Mouse (Mus musculus): ENCODE data around the gene Nfyc. TPM values are rescaled to one million over a fixed set of nuclear protein-coding genes. Genes with fewer than 3 reads are reported as not detected.
A peak's percentile ranks its signal among the peaks of the same experiment; 100 is the strongest.

Nfyc gene
- total RNA-seq, 2 experiments from 2014 or later, result 55.0 to 66.1 TPM

DNA sequence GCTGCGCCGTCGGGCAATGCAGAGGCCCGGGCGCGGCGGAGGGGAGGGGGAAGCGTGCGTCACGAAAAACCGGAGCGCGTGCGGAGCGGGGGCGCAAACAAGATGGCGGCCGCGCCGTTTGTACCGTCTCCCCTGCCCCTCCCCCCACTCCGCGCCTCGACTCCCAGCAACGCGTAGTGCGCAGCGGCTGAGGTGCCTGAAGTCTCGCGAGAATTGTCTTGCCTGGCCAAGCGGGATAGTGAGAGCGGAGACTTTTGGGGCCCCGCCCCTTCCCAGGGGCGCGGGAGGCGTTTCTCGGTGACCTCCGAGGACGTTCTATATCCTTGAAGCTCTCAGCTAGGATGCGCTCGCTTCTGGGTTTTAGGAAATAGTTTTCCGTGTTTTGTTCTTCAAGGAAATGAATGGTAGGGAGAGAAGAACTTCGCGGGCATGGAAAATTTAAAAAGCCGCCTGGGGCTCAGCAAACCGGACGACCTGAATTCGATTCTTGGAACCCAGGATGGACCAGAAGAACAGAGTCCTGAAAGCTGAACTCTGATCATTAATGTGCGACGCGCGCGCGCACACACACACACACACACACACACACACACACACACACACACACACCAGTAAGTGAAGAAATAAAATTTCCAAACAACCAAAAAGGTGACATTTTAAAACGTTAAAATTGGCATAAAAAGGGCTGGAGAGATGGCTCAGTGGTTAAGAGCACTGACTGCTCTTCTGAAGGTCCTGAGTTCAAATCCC, 5.6 kb downstream of the Nfyc start:
- ATAC-seq (ENCODE audit: poor library complexity, severe bottlenecking), result peak; percentile 88

DNA sequence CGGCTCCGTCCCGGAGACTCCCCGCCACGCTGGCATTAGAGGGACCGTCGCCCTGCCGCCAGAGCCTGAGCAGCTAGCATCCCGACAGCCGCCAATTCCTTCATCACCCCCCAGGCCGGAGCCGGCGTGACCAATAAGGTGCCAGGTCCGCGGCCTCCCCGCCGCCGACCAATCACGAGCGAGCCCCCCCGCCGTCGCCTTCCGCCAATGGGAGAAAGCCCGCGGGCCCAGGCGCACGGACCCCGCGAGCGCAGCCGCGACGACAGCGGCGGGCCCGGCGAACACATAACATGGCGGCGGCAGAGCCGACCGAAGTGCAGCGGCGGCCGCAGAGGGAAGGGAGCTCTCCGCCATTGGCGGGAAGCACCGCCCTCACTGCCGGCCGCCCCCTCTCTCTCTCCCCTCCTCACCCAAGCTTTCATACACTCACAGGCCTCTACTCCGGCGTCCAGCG, 6.2 kb downstream of the Nfyc start:
- ATAC-seq (ENCODE audit: poor library complexity, severe bottlenecking), result peak; percentile 86

- no peak for ATAC-seq (ENCODE audit: poor library complexity, severe bottlenecking)
Measured at GRCm38 (mm10) chr4:120822191-120822911, 9.0 kb downstream of the Nfyc start.

- ATAC-seq (ENCODE audit: poor library complexity, severe bottlenecking), result no peak
Measured at GRCm38 (mm10) chr4:120819871-120820270, 11.5 kb downstream of the Nfyc start.

GRCm38 (mm10) chr4:120819296-120819695, 12.1 kb downstream of the Nfyc start:
- no peak for ATAC-seq (ENCODE audit: poor library complexity, severe bottlenecking)

DNA sequence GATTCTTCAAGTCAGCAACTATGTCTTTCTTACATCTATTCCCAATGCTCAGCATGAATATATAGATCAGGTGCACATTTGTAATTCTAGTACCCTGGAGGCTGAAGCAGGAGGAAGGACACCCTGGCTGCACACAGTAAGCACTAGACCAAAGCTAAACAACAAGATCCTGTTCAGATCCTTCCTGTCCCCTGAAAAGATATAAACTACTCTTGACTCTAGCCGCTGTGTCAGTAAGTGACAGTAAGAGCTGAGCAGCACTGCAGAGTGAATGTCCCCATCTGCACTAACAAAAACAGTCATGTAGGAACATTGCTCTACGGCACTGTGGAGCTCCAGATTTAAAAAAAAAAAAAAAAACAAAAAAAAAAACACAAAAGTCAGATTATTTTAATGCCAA, 13.4 kb downstream of the Nfyc start:
- no peak for ATAC-seq (ENCODE audit: poor library complexity, severe bottlenecking)

DNA sequence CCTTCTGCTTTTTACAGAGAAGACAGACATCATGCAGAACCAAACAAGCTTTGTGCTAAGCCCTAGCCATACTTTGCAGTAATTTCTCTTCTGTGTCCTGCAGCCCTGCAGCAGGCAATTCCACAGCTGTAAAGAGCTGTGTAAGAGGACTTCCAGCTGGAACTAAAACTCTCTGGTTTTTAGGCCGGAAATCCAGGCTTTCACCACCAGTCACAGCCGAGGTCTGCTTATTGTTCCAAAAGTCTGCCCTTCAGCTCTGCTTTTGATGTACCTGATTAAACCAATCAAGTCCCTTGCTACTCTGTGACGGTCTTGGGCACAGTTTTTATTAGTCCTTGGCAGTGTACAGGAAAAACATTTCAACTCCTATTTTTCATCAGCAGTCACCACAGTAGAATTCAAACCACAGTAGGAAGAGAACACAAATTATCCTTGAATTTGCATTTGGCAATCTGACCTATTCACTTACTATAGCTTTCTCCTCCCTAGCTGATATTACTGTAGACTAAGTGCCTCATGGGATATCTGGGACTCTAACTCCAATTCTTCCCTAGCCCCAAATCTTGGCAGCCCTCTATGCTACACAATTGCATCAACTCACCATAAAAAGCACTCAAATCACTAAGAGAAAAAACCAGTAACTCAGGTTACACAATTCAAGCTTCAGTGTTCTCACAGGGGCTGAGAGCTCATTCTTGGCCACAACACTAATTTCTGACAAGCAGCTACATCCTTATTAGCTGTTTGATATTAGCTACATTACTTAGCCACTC, 14.2 kb downstream of the Nfyc start:
- ATAC-seq (ENCODE audit: poor library complexity, severe bottlenecking), result no peak

- peak; percentile 98 for ATAC-seq (ENCODE audit: poor library complexity, severe bottlenecking)
Measured at GRCm38 (mm10) chr4:120815622-120816334, 15.6 kb downstream of the Nfyc start.

DNA sequence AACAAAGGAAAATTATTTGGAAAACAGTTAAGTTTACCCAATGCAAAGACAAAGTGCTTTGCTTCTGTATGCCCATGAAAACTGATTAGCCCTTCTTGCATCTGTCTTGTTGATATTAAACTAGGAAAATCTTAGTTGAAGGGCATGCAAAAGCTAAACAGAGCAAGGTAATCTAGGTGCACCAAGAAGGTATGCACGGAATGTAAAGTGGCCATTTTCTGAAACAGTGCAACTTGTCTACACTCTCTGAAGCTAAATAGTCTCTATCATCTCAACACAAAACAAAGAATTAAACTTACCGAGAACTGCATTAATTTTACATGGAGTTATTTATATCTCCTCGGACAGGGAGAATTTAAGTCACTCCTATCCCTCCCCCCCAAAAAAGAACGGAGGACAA, 16.2 kb downstream of the Nfyc start:
- 0 out of 2 replicates have a peak, but pooled peaks have one; percentile 1 for ATAC-seq (ENCODE audit: poor library complexity, severe bottlenecking)

DNA sequence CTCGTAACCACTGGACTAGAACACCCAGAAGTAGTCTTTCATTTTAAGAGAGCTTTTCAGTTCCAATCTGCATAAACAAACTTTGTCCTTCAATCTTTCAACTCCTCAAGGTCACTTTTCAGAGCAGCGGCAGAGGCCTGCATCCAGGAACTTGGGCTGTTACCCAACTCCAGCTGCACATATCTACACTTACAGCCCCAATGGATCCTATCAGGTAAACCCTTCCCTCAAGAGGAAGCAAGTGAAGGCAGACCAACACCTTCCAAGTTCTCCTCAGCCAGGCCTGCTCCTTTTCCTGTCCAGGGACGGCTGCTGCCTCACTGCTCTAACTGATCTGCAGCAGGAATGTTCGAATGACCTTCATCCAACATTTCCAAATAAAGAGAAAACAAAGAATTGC, 17.2 kb downstream of the Nfyc start:
- ATAC-seq (ENCODE audit: poor library complexity, severe bottlenecking), result no peak

DNA sequence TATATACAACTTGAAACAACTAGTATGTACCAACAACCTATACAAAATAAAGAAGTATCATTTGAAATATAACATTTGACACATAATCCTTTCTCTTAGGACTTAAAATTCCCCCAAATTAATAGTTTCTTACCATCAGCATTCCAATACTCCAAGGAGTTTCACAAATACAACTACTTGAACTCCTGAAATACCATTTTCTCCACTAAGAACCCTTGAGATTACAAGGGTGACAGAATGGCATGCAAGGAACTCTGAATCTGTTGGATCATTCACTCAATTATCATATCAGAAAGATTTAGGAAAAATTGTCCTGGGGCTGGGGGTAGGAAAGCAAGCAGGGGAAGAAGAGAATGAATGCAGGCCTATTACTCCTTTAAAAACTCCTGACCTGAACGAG, 17.6 kb downstream of the Nfyc start:
- ATAC-seq (ENCODE audit: poor library complexity, severe bottlenecking), result no peak

- ATAC-seq (ENCODE audit: poor library complexity, severe bottlenecking), result no peak
Measured at GRCm38 (mm10) chr4:120805816-120806215, 25.6 kb downstream of the Nfyc start.

GRCm38 (mm10) chr4:120801446-120801845, 29.9 kb downstream of the Nfyc start:
- peak; percentile 70 for ATAC-seq (ENCODE audit: poor library complexity, severe bottlenecking)

DNA sequence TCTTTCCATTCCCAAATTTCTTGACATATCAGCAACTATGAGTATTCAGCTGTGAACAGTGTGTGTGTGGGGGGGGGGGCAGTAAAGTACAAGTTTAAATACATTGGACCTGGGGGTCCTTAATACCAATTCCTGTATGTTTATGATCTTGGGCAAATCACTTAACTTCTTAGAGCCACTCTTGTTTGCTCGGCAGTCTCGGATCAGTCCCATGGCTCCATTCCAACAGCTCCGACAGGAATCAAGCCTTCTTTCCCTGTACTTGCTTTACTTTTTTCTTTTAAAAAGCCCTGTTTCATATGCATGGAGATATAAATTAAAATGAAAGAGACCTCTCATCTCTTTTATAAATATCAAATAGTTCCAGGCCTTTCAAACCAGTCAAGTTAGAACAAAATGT, 30.7 kb downstream of the Nfyc start:
- ATAC-seq (ENCODE audit: poor library complexity, severe bottlenecking), result no peak

DNA sequence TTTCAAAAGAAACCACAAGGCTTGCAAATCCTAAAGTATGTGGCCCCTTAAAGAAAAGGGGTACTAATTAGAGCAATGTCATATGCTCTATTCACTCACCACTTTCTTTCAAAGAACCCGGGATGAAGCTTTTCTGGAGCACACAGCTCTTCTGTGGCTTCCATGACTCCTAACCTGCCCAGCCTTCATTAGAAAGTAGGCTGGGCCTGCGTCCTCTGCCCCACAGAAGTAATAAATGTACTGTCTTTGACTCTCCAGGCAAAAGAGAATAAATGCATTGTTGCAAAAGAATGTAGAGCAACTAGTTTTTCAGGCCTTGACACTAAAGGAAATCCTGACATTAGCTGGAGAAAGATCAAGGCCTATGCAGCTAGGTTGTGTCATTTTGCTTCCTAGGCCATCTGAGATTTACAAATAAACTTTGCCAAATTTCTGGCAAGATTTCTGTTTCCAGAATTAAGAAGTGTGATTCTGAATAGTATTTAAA, 31.6 kb downstream of the Nfyc start:
- ATAC-seq (ENCODE audit: poor library complexity, severe bottlenecking), result no peak

DNA sequence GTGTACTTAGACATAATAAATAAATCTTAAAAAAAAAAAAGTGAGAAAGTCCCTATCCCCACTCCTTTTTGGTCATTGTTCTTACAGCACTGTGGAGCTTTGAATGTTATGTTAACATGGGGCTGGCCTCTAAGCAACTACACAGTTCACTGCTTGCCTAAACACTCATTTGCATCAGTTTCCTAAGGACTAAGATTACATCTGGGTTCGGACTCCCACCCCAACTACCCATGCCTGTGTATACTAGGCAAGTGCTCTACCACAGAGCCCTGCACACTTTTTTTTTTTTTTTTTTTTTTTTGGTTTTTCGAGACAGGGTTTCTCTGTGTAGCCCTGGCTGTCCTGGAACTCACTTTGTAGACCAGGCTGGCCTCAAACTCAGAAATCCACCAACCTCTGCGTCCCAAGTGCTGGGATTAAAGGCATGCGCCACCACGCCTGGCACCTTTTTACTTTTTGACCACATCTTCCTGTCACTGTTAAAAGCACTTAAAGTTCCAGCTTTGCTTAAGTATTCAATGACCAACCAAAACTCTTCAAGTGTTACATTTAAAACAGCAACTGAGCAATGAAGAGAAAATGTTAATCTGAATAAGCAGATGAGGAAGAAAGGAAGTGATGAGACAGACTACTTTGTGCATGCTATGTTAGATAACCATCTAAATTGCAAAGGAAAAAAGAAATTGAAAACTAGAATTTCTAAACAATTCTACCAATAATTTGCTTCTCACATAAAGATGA, 33.2 kb downstream of the Nfyc start:
- ATAC-seq (ENCODE audit: poor library complexity, severe bottlenecking), result no peak

DNA sequence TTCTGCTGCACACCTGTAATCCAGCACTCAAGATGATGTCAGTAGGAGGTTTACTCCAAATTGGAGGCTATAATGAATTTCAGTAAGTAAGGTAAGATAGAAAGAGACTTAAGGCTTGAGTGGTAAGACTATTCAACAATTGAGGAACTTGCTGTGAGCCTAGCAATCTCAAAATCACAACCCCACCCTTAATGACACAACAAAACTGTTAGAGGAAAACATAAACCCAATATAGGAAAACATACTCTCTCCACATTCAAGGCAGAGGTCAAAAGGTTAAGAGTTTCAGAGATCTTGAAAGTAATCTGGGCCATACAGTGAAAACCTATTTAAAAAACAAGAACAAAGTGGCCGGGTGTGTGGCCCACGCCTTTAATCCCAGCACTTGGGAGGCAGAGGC, 34.7 kb downstream of the Nfyc start:
- ATAC-seq (ENCODE audit: poor library complexity, severe bottlenecking), result peak; percentile 87

- no peak for ATAC-seq (ENCODE audit: poor library complexity, severe bottlenecking)
Measured at GRCm38 (mm10) chr4:120795646-120796045, 35.7 kb downstream of the Nfyc start.

- no peak for ATAC-seq (ENCODE audit: poor library complexity, severe bottlenecking)
Measured at GRCm38 (mm10) chr4:120792918-120793317, 38.5 kb downstream of the Nfyc start.

DNA sequence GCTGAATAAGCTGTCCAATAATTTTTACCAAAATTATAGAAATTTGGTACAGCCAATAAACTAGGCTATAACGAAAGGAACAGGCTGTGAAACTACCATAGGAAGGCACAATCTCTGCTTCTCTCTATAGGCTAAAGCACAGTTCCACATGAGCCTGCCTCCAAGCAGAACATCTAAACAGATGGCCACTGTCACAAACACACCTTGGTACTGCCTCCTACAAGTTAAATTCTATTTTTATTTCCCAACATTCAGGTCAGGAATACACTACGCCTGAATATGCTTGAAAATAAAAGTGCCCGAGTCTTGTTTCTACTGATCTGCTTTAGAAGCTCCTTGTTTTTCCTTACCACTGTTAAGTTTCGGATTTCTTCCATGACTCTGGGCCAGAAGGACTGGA, 41.3 kb downstream of the Nfyc start:
- ATAC-seq (ENCODE audit: poor library complexity, severe bottlenecking), result no peak

Data from megakaryocyte, adult 5-6 weeks (primary cell).